Mouse (Mus musculus): Measurements from ENCODE around the gene Cbwd1.

Cbwd1 gene

DNA sequence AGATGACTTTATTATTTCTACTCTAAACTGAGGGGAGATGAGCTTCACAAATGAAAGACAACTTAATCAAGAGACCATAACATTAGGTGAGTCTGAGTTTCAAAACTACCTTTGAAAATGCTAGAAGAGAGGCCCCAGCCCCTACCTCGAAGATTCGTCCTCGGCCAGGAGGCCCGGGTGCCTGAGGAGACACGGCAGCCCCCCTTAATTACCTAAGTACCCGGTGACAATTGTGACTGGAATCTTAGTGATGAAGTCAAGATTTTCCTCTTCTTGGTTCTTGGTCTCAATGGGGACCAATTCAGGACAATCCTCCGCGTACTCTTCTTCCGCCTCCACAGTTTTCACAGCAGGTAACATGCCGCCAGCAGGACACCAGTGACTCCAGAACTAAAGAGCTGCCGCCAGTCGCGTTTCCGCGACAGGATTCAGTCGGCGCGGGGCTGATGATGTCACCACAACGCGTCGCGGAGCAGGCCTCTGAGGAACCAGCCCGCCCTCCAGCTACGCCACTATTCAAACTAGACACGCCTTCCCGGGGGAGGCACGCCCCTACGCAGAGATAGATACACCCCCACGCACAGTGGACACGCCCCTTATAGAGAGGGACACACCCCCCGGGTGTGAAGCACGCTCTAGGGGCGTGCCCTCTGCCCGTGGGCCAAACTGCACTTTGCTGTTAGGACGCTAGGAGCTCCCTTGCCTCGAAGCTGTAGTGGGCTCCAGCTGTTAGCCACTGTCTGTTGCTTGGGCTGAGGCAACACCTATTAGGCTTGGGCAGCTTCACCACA lies at the start of gene Cbwd1:
Gene Cbwd1, minus strand, starts transcription at position 439 of the 791 bp plus-strand sequence.
- DNase-seq (ENCODE audit: low read depth, low spot score): peak; percentile 99

DNA sequence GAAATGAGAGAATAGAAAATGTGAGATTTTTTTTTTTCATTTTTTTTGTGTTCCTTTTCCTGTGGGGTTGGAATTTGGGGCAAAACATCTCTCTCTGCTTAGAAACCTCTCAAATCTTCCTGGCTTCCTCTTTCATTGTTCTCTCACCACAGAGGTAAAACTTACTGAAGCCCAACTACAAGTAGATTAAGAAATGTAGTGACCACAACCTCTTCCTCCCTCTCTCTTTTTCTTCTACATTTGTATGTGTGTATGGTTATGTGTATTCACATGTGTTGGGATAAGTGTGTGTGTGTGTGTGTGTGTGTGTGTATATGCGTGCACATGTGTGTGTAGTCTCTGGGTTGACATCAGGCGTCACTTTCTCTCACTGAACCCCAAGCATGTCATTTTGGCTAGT lies 47.1 kb upstream of the Cbwd1 start:
- DNase-seq (ENCODE audit: low read depth, low spot score): no peak

DNA sequence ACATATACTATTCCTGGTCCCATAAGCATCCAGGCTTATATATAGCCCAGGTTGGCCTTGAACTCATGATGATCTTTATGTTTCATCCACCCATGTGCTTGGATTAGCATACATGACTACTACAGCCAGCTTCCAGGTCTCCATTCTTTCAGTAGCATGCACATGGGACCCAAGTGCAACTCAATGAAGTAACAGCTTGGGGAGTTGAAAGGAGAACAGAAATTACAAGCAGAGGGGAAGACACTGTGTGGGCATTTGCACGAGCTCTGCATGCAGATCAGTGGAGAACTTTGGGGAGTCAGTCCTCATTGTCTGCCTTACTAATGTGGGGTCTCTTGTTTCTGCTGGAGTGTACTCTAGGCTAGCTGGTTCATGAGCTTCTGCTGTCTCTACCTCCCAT lies 45.3 kb upstream of the Cbwd1 start:
- no peak for DNase-seq (ENCODE audit: low read depth, low spot score)

DNA sequence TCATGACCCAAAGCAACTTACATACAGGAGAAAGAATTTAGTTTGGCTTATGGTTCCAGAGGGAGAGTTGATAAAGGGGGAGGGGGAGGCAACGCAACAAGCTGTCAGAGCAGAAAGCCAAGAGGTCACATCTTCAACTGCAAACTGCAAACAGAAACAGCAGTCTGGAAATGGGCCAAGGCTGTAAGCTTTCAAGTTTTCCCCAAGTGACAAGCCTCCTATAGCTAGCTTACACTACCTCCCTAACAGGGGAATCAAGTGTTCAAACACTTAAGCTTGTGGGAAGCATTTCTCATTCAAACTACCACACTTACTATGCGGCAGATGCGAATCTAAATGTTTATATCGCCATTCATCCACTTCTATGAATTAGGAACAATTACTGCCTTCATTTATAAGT lies 42.4 kb upstream of the Cbwd1 start:
- DNase-seq (ENCODE audit: low read depth, low spot score): no peak

DNA sequence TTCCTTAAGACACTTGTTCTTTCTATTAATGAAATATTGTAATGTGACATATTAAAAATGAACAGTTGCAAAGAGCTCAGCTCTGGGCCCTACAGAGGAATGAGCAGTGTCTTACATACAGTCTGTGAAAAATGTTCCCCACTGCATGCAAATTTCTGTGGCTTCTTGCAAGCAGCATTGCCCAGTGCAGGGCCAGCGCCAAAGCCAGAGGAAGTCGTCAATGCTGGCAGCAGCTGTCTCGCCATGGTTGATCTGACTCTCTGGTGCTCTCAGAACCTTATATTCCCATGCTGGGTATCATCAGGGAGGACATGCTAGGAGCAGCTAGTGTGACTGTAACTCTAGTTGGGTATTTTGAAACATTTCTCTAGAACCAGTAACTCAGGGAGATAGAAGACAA lies 41.4 kb upstream of the Cbwd1 start:
- DNase-seq (ENCODE audit: low read depth, low spot score): no peak

DNA sequence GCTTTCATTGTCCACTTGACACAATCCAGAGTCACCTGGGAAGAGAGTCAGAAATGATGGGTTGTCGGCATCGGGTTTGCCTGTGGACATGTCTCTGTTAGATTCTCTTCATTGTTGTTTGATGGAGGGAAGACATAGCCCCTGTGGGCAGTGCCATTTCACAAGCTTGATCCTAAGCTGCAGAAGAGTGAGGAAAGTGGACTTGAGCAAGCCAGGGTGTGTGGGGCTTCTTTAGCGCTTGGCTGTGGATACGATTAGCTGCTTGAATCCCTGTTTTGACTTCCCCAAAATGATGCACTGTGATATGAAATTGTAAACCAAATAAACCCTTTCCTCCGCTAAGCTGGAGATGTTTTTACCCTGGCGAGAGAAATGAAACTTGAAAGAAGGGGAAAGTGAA lies 40.6 kb upstream of the Cbwd1 start:
- no peak for DNase-seq (ENCODE audit: low read depth, low spot score)

DNA sequence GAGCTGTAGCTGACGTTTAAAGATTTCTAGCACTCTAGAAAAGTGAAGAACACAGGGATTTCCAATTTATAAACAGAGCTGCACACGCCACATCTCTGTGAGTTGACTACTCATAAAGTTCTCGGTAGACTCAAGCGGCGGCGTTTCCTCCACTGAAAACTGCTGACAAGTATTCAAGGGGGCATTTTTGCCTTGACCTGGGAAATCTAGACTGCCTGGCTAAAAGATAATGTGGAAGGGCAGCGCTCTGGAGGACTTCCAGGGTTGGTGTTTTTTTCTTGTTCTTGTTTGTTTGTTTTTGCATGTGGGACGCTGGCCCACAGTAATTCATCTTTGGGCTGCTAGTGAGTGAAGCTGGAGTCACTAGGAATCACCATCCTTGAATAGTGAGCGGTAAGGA lies 38.7 kb upstream of the Cbwd1 start:
- DNase-seq (ENCODE audit: low read depth, low spot score): no peak

DNA sequence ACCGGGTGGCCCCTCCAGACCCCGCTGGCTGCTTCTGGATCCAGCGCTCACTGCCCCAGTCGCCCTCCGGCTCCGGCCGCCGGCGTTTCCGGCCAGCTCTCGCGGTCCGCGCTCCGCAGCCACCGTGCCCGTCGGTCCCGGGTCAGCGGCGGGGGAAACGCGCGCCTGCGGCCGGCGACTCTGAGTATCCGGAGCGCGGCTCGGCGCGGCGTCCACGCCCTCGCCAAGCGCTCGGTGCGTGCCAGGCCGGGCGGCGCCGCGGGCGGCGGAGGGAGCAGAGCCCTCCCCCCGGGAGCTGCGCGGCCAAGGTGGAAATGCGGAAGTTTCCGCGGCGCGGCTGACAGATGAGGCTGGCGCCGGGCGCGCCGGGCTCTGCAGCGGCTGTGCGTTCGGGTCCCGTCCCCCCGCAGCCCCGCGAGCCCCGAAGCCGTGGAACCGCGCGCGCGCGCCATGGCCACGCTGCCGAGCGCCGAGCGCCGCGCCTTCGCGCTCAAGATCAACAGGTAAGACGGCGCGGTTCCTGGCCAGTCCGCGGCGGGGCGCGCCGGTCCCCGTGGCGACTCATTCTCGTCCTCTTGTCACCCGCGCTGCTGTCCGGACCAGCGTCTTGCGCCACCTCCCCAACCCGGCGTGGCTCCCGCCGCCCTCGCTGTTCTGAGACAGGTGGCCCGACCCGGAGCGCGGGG lies 37.9 kb upstream of the Cbwd1 start, which contains the start of gene Dock8:
Gene Dock8, plus strand, starts transcription at position 334 of the 686 bp plus-strand sequence.
- peak; percentile 29 for DNase-seq (ENCODE audit: low read depth, low spot score)

DNA sequence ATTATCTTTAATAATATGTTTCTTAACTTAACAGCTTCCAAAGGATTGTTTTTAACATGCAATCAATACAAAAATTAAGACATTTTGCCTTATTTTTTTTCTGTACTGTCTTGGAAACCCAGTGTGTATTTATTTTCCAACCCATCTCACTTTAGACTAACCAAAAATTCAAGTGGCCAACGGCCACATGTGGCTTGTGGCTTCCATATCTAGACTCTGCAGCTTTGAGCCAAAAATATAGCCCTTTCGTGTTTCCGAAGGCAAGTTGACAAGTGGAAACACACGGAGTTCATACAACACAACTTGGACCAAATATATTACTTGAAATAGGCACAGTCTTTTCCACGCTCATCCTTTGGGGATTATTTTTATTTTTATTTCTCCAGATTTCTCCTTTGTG lies 37.2 kb upstream of the Cbwd1 start:
- DNase-seq (ENCODE audit: low read depth, low spot score): no peak

DNA sequence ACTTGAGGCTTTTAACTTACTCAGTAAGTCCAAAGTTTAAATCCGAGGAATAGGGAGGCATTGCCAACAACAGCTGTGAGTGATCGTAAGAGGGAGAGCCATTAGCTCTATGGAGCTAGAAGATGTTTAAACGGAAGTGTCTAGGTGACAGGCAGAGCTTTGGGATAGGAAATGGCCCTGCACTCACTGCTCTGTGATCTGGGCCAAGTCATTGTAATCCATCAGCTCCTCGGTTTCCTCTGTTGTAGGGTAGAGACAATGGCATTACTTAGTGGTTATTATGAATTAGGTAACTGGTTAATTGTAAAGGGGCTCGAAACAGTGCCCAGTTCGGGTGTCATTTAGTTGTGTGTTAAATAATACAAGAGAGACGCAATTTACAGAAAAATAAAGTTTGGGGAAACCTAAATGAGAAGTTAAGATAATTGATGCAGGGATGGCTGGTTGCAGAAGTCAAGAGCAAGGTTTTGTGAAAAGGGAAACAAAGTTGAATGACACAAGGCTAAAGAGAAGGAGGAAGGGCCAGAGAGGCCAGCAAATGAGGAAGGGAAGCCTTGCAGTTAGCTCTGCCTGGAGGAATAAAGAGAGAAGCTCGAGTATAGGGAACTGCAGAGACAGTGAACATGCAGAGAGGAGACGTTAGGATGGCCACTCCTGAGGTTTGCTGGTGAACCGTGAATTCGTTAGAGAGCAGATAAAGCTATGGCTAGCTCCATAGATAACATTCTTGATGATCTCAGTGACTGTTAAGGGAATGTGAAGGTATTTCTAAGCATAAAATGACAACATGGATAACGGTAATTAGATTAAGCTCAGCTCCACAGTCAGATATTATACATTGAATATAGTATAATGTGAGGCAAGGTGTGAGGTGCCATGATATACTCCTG lies 35.6 kb upstream of the Cbwd1 start:
- DNase-seq (ENCODE audit: low read depth, low spot score): peak; percentile 29

DNA sequence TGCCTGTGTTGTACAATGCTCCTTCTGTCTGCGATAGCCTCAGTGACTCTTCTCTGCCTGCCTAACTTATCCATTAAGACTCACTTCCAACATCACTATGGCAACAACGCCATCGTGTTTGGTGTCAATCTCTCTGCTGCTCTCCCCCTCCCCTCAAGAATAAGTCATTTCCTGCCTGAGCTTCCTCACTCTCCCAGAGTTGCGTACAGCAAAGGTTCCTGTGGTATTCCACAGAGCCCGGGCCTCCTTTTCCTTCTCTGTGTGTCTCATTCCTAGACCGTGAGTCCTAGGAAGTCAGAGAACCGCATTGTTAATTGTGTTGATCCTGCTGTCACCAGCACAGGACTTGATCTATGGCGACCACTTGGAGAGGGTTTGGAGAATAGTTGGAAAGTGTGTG lies 33.5 kb upstream of the Cbwd1 start:
- no peak for DNase-seq (ENCODE audit: low read depth, low spot score)

DNA sequence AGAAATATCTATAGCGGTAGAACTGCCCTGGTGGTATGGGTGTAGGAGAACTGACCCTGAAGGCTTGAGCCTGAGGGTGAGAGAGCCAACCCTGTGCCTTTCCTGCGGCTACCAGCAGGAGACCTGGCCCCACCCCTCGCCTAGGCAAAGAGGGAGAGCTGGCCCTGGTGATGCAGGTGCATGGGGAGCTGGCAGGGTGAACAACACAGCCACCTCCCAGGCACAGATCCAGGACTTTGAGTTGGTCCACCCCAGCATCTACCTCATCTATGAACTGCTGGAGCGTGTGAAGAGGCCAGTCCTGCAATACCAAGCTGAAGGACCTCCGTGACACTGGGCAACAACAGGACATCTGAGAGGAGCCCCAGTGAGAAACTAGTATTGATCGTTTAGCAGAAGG lies 32.1 kb upstream of the Cbwd1 start:
- DNase-seq (ENCODE audit: low read depth, low spot score): no peak

DNA sequence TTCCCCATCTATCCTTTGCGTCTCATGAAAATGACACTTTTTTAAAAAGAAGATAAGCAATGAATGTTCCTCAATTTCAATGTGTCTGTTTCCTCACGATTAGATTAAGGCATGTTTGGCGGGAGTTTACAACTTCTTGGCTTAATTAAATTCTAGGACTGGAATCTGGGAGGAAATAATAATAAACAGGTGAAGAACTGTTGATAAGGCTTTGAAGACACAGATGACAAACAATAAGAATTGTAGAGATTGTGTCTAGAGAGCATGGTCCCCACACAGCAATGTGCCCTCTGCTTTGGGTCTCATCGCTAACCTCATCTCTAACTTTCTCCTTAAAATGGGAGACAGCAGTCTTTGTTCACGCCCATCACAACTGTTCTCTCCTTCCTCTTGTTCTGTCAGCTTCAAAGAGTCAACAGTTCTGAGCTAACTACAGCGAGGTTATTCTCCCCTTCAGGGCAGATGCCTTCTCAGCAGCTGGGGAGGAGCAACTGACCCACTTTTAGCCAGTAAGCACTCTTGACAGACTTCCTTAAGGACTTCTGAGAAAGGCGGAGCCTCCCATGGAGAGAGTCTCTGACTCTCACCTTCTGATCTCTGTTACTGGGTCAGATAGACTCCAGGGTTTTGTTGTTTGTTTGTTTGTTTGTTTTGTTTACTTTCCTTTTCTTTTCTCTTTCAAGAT lies 28.9 kb upstream of the Cbwd1 start:
- peak; percentile 30 for DNase-seq (ENCODE audit: low read depth, low spot score)

DNA sequence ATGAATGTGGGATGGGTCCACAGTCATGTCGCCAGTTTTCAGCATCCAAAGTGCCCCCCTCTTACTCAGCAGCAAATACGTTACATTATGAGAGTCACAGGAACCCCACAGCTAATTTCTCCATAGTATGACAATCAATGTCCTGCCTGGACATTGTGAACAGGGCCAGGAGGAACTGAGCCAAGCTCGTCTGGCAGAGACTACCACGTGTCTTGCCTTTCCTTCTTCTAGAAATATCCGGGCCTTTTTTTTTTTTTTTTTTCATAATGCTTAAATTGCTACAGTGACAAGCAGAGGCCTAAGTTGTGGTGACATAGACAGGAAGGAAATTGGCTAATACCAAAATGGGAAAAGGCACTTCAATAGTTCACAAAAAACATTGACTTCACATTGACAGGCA lies 27.4 kb upstream of the Cbwd1 start:
- DNase-seq (ENCODE audit: low read depth, low spot score): no peak

DNA sequence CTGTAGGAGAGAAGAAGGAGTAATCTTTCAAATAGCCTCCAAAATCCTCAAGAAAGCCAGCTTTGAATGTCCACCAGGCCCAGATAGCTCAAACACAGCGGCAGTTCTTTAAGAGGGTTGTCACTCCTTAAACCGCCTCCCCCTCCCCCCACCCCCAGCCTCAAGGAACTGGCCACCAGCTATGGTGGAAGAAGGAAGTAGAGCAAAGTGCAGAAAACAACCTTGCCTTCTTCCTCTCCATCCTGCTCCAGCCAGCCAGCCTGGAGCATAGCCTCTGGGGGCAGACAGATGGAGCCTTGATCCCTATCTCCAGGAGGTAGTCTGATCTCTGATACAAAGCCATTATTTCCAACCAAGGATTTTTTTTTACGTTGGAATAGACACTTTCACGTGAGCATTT lies 25.9 kb upstream of the Cbwd1 start:
- no peak for DNase-seq (ENCODE audit: low read depth, low spot score)

DNA sequence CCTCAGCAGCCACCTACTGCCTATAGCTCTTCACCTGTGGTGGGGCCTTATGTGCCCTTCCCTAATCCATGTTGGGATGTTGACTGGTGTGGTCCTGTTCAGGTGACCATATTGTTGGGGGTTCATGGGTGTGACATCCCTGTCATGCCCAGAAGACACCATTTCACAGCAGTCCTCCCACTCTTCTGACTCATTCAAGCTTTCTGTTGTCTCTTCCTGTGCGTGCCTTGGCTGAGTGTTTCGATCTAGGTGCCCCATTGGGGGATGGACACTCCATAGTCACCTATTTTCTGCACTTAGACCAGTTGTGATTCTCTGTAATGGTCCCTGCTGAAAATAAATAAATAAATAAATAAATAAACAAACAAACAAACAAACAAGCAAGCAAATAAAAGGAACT lies 23.6 kb upstream of the Cbwd1 start:
- no peak for DNase-seq (ENCODE audit: low read depth, low spot score)

DNA sequence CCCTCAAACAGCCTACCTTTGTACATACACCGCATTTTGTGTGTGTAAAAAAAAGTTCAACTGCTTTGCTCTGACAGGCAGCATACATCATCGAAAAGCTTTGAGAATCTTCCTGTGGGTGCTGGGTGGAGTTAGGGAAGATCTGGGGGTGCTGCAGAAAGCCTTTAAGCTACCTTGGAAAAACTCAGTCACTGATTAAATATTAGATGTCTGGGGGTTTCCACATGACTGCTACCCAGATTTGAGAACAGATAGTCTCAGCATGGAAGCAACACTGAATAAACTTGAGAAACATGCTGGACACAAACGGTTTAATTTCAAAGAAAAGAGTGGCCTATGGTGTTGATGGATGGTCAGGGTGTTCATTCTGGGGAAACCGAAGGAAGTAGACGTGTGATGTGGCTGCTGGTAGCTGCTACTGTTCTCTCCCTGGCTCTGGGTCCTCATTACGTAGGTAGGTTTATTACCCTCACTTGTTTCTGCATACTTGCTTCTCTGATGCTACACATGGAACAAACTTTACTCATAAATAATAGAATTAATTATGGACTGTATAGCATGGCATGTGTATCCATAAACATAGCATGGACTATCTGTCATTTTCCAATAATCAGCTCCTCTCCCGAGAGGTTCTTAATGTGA lies 22.6 kb upstream of the Cbwd1 start:
- no peak for DNase-seq (ENCODE audit: low read depth, low spot score)

DNA sequence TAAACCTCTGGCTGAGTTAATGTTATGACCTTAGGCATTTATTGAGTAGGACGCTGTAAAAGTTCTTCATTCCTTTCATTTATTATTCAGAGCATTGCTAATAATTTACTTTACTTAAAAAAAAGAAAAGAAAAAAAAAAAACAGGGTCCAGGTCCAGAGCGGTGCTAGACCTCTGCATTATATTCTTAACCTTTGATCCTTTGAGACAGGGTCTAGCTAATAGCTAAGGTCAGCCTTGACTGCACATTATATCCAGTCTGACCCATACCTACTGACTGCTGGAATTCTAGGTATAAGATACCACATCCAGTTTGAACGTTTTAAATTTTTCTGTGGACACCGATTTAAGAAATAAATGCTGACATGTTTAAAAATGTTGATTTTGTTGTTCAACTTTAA lies 21.6 kb upstream of the Cbwd1 start:
- DNase-seq (ENCODE audit: low read depth, low spot score): no peak

DNA sequence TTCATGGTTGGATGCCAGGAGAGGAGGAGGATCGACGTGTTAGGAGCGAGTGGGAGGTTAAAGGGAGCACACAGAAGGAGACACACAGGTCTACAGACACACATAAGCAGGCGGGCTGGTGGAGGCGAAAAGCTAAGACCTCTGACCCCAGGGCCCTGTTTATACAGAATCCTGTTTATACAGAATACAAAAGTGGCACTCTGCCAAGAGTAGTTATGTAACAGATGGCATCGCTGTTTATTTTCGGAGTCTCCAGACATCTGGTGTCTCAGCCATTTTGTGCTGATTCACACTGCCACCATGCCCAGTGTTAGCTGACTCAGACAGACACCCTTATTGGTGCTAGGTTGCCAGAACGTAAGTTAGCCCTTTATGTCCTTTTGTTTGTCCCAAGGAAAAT lies 19.9 kb upstream of the Cbwd1 start:
- DNase-seq (ENCODE audit: low read depth, low spot score): peak; percentile 87

DNA sequence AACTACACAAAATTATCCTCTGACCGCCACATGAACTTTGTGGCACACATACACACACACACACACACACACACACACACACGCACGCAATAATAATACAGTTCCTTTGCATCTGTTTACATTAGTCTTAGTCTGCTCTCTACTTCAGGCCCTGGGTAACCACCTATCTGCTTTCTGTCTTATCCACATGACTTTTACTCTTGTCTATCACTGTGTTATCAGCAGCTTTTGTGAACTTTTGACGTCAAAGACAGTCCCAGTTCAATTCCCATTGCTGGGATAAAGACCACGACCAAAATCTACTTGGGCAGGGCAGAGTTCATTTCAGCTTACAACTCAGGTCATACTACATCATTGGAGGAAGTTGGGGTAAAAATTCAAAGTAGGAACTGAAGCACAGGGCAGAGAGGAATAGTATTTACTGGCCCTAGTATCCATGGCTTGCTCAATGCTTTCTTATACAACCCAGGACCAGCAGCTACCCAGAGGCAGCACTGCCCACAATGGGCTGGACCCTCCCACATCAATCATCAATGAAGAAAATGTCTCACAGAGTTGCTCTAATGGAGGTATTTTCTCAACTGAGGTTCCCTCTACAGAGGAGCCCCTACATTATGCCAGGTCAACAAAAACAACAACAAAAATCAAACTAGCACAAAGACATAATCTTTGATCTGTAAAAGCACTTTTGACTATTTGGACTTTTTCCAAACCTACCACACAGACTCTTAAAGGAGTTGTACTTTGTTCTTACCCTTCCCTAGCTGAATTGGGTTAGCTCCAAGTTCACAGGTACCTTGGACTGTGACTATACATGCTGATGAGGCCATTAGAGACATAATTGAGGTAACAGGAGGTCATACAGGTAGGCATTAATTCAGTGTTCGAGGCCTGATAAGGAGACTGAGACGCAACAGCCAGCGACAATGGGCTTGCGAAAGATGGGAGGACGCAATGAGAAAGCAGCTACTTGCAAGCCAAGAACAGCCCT lies 17.7 kb upstream of the Cbwd1 start:
- DNase-seq (ENCODE audit: low read depth, low spot score): no peak

All from brain, adult 2 months (tissue).